Mouse (Mus musculus): Measurements from ENCODE around the gene Rln3. TPM values are rescaled to one million over a fixed set of nuclear protein-coding genes. Genes with fewer than 3 reads are reported as not detected.
A peak's percentile ranks its signal among the peaks of the same experiment; 100 is the strongest.

Rln3 gene
- total and polyA plus RNA-seq, 3 experiments: not detected

GRCm38 (mm10) chr8:84060245-84060644 lies 15.4 kb upstream of the Rln3 start:
- H3K4me3 ChIP-seq (ENCODE audit: low read depth, low read length): no peak overlapping the region
- TF ChIP-seq TAL1 (conservative IDR thresholded peaks at IDR 0.05; ENCODE audit: low read depth, low read length) (no peak), POLR2AphosphoS5 (IDR thresholded peaks at IDR 0.05; ENCODE audit: insufficient replicate concordance, low read depth, low read length) (no peak), GATA1 (IDR thresholded peaks at IDR 0.05; ENCODE audit: borderline replicate concordance, low read length) (no peak), GATA2 (IDR thresholded peaks at IDR 0.05; ENCODE audit: borderline replicate concordance, low read depth, low read length) (no peak)
- H3K4me1 ChIP-seq (ENCODE audit: insufficient read depth, low read depth, low read length): peaks cover 19% of the 10 kb centered on the region
- no peaks in the 10 kb centered on the region for H3K27me3 ChIP-seq (ENCODE audit: insufficient read depth, low read length)
- H3K9me3 ChIP-seq (replicated peaks): peaks cover 4% of the 10 kb centered on the region; the same call in 1 of the 2 replicates
- DNase-seq (ENCODE audit: low spot score): no peak
- no peak for ATAC-seq (ENCODE audit: extremely low read depth, insufficient number of reproducible peaks, low FRiP score, poor library complexity, severe bottlenecking)
- H3K36me3 ChIP-seq (replicated peaks): no peaks in the 10 kb centered on the region

- peaks cover 4% of the 10 kb centered on the region; the same call in 1 of the 2 replicates for H3K9me3 ChIP-seq (replicated peaks)
- TF ChIP-seq GATA1 (IDR thresholded peaks at IDR 0.05; ENCODE audit: borderline replicate concordance, low read length) (no peak), TAL1 (conservative IDR thresholded peaks at IDR 0.05; ENCODE audit: low read depth, low read length) (no peak), POLR2AphosphoS5 (IDR thresholded peaks at IDR 0.05; ENCODE audit: insufficient replicate concordance, low read depth, low read length) (no peak), CTCF (IDR thresholded peaks at IDR 0.05; ENCODE audit: low read depth, low read length) (no peak), GATA2 (IDR thresholded peaks at IDR 0.05; ENCODE audit: borderline replicate concordance, low read depth, low read length) (no peak)
- peaks cover 10% of the 10 kb centered on the region for H3K4me1 ChIP-seq (ENCODE audit: insufficient read depth, low read depth, low read length)
- H3K36me3 ChIP-seq (replicated peaks): no peaks in the 10 kb centered on the region
- DNase-seq (ENCODE audit: low spot score): no peak
- H3K27me3 ChIP-seq (ENCODE audit: insufficient read depth, low read length): no peaks in the 10 kb centered on the region
- no peak for ATAC-seq (ENCODE audit: extremely low read depth, insufficient number of reproducible peaks, low FRiP score, poor library complexity, severe bottlenecking)
- no peak overlapping the region for H3K4me3 ChIP-seq (ENCODE audit: low read depth, low read length)
Measured at GRCm38 (mm10) chr8:84059226-84059625, 14.4 kb upstream of the Rln3 start.

GRCm38 (mm10) chr8:84057827-84058226 lies 13.0 kb upstream of the Rln3 start:
- H3K36me3 ChIP-seq (replicated peaks): no peaks in the 10 kb centered on the region
- ATAC-seq (ENCODE audit: extremely low read depth, insufficient number of reproducible peaks, low FRiP score, poor library complexity, severe bottlenecking) (no peak), DNase-seq (ENCODE audit: low spot score) (no peak)
- TF ChIP-seq CTCF (IDR thresholded peaks at IDR 0.05; ENCODE audit: low read depth, low read length) (no peak), POLR2AphosphoS5 (IDR thresholded peaks at IDR 0.05; ENCODE audit: insufficient replicate concordance, low read depth, low read length) (no peak), TAL1 (conservative IDR thresholded peaks at IDR 0.05; ENCODE audit: low read depth, low read length) (no peak), GATA2 (IDR thresholded peaks at IDR 0.05; ENCODE audit: borderline replicate concordance, low read depth, low read length) (no peak), GATA1 (IDR thresholded peaks at IDR 0.05; ENCODE audit: borderline replicate concordance, low read length) (no peak)
- H3K27me3 ChIP-seq (ENCODE audit: insufficient read depth, low read length): no peaks in the 10 kb centered on the region
- H3K4me3 ChIP-seq (ENCODE audit: low read depth, low read length): no peak overlapping the region
- 0 out of 2 replicates have a peak, but pooled peaks cover under 1% of the 10 kb centered on the region for H3K4me1 ChIP-seq (ENCODE audit: insufficient read depth, low read depth, low read length)
- H3K9me3 ChIP-seq (replicated peaks): peaks cover 4% of the 10 kb centered on the region; the same call in 1 of the 2 replicates

- H3K9me3 ChIP-seq (replicated peaks): peaks cover 4% of the 10 kb centered on the region; the same call in 1 of the 2 replicates
- TF ChIP-seq GATA1 (IDR thresholded peaks at IDR 0.05; ENCODE audit: borderline replicate concordance, low read length): no peak
- no peak for TF ChIP-seq GATA2 (IDR thresholded peaks at IDR 0.05; ENCODE audit: borderline replicate concordance, low read depth, low read length)
- TF ChIP-seq TAL1 (conservative IDR thresholded peaks at IDR 0.05; ENCODE audit: low read depth, low read length): no peak
- TF ChIP-seq CTCF (IDR thresholded peaks at IDR 0.05; ENCODE audit: low read depth, low read length): no peak
- no peak for TF ChIP-seq POLR2AphosphoS5 (IDR thresholded peaks at IDR 0.05; ENCODE audit: insufficient replicate concordance, low read depth, low read length)
- no peaks in the 10 kb centered on the region for H3K36me3 ChIP-seq (replicated peaks)
- no peak overlapping the region for H3K4me3 ChIP-seq (ENCODE audit: low read depth, low read length)
- peaks cover 3% of the 10 kb centered on the region; the same call in 1 of the 2 replicates for H3K27me3 ChIP-seq (ENCODE audit: insufficient read depth, low read length)
- DNase-seq (ENCODE audit: low spot score) (no peak), ATAC-seq (ENCODE audit: extremely low read depth, insufficient number of reproducible peaks, low FRiP score, poor library complexity, severe bottlenecking) (no peak)
- H3K4me1 ChIP-seq (ENCODE audit: insufficient read depth, low read depth, low read length): 0 out of 2 replicates have a peak, but pooled peaks cover 2% of the 10 kb centered on the region
Measured at GRCm38 (mm10) chr8:84053229-84053628, 8.4 kb upstream of the Rln3 start.

GRCm38 (mm10) chr8:84052746-84053145 lies 7.9 kb upstream of the Rln3 start:
- DNase-seq (ENCODE audit: low spot score): peak; percentile 53
- H3K36me3 ChIP-seq (replicated peaks): no peaks in the 10 kb centered on the region
- 0 out of 2 replicates have a peak, but pooled peaks cover 2% of the 10 kb centered on the region for H3K4me1 ChIP-seq (ENCODE audit: insufficient read depth, low read depth, low read length)
- no peak for TF ChIP-seq TAL1 (conservative IDR thresholded peaks at IDR 0.05; ENCODE audit: low read depth, low read length)
- no peak for TF ChIP-seq CTCF (IDR thresholded peaks at IDR 0.05; ENCODE audit: low read depth, low read length)
- no peak for TF ChIP-seq GATA2 (IDR thresholded peaks at IDR 0.05; ENCODE audit: borderline replicate concordance, low read depth, low read length)
- TF ChIP-seq GATA1 (IDR thresholded peaks at IDR 0.05; ENCODE audit: borderline replicate concordance, low read length): no peak
- TF ChIP-seq POLR2AphosphoS5 (IDR thresholded peaks at IDR 0.05; ENCODE audit: insufficient replicate concordance, low read depth, low read length): no peak
- H3K9me3 ChIP-seq (replicated peaks): no peaks in the 10 kb centered on the region
- peaks cover 5% of the 10 kb centered on the region; the same call in 1 of the 2 replicates for H3K27me3 ChIP-seq (ENCODE audit: insufficient read depth, low read length)
- no peak for ATAC-seq (ENCODE audit: extremely low read depth, insufficient number of reproducible peaks, low FRiP score, poor library complexity, severe bottlenecking)
- H3K4me3 ChIP-seq (ENCODE audit: low read depth, low read length): no peak overlapping the region

GRCm38 (mm10) chr8:84048171-84048570 lies 3.4 kb upstream of the Rln3 start:
- H3K9me3 ChIP-seq (replicated peaks): 0 out of 2 replicates have a peak, but pooled peaks cover 2% of the 10 kb centered on the region
- no peak for DNase-seq (ENCODE audit: low spot score)
- ATAC-seq (ENCODE audit: extremely low read depth, insufficient number of reproducible peaks, low FRiP score, poor library complexity, severe bottlenecking): no peak
- H3K27me3 ChIP-seq (ENCODE audit: insufficient read depth, low read length): peaks cover 20% of the 10 kb centered on the region
- H3K4me1 ChIP-seq (ENCODE audit: insufficient read depth, low read depth, low read length): 0 out of 2 replicates have a peak, but pooled peaks cover 2% of the 10 kb centered on the region
- no peaks in the 10 kb centered on the region for H3K36me3 ChIP-seq (replicated peaks)
- no peak overlapping the region for H3K4me3 ChIP-seq (ENCODE audit: low read depth, low read length)
- no peak for TF ChIP-seq POLR2AphosphoS5 (IDR thresholded peaks at IDR 0.05; ENCODE audit: insufficient replicate concordance, low read depth, low read length)
- no peak for TF ChIP-seq CTCF (IDR thresholded peaks at IDR 0.05; ENCODE audit: low read depth, low read length)
- TF ChIP-seq GATA1 (IDR thresholded peaks at IDR 0.05; ENCODE audit: borderline replicate concordance, low read length): no peak
- no peak for TF ChIP-seq GATA2 (IDR thresholded peaks at IDR 0.05; ENCODE audit: borderline replicate concordance, low read depth, low read length)
- TF ChIP-seq TAL1 (conservative IDR thresholded peaks at IDR 0.05; ENCODE audit: low read depth, low read length): no peak
